12 mouse cellular contexts compared by ENCODE assay signal in the genomic region with DNA sequence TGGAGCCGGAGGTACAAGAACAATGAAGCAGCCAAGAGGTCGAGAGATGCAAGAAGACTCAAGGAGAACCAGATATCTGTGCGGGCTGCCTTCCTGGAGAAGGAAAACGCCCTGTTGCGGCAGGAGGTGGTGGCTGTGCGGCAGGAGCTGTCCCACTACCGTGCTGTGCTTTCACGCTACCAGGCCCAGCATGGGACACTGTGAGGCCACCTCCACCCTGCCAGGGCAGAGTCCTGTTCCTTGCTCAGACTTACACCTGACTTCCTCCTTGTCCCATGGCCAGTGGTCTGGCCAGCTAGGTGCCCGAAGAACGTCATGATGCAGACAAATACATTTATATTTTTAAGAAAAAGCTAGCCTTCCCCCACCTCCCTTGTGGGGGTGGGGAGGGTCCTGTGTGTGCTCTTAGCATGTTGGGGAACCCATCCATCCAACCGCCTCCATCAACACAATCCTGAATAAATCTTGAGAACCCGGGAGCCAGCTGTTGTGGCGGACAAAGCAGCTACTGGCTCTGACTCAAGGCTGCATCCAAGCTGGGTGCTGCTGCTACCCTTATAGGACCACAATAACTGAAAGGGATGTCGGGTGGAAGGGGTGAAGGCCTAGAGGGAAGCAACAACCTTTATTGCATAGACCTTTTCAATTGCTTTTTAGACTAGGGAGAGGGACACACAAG. TPM values are rescaled to one million over a fixed set of nuclear protein-coding genes. Genes with fewer than 3 reads are reported as not detected.
DNase-seq lines count a peak whose midpoint lies in the region; ATAC-seq and TF ChIP-seq lines count a peak whose summit lies in the region.
"Had no signal": no experiment of that assay in that cellular context is flagged by ENCODE, and none has a peak within 500 bp of the region (broad histone marks: within the 10 kb centered on the region; RNA-seq: fewer than 3 reads in every experiment).

No protein-coding gene starts in this region.

- H3K9me3 ChIP-seq in hindbrain, embryonic 10.5 days, result no peaks in the 10 kb centered on the region
- H3K9me3 ChIP-seq in midbrain, embryonic 14.5 days (ENCODE audit: control insufficient read depth, low read length), result no peaks in the 10 kb centered on the region
- H3K9me3 ChIP-seq: embryonic facial prominence, embryonic 12.5 days had no signal

- no peak for TF ChIP-seq CTCF in kidney, adult 2 months (conservative IDR thresholded peaks at IDR 0.05; ENCODE audit: insufficient read depth, insufficient read length, low read depth, low read length)
- TF ChIP-seq CTCF in cortical plate, adult 2 months (IDR thresholded peaks at IDR 0.05; ENCODE audit: extremely low read depth, insufficient read depth, low read length), result no peak

- H3K27ac ChIP-seq in kidney, adult 2 months (ENCODE audit: insufficient read depth, low read depth, low read length), result no peak overlapping the region
- H3K27ac ChIP-seq in cortical plate, adult 2 months (ENCODE audit: insufficient read depth, low read length), result no peak overlapping the region
- peak overlapping the region; percentile 64; the same call in 1 of the 2 replicates for H3K27ac ChIP-seq in hindbrain, embryonic 10.5 days
- H3K27ac ChIP-seq in midbrain, embryonic 14.5 days (replicated peaks; ENCODE audit: low read depth, low read length), result peak overlapping the region; percentile 67
- H3K27ac ChIP-seq: embryonic facial prominence, embryonic 12.5 days; kidney, postnatal 0 days had no signal

- no peak for ATAC-seq in midbrain, embryonic 14.5 days (ENCODE audit: low FRiP score, low TSS enrichment)

- TF ChIP-seq POLR2A in kidney, adult 2 months (IDR thresholded peaks at IDR 0.05; ENCODE audit: low read depth, low read length), result peak; percentile 46
- peak; percentile 59 for TF ChIP-seq POLR2A in cortical plate, adult 2 months (IDR thresholded peaks at IDR 0.05; ENCODE audit: extremely low read depth, insufficient read depth, low read length)

- no peak overlapping the region; the same call in 1 of the 2 replicates for H3K9ac ChIP-seq in midbrain, embryonic 14.5 days (replicated peaks; ENCODE audit: low read length)
- H3K9ac ChIP-seq: embryonic facial prominence, embryonic 12.5 days had no signal

- H3K27me3 ChIP-seq in kidney, adult 2 months (replicated peaks; ENCODE audit: control insufficient read depth, insufficient read depth, low read length), result no peaks in the 10 kb centered on the region
- H3K27me3 ChIP-seq in hindbrain, embryonic 10.5 days (ENCODE audit: insufficient read depth, poor library complexity, severe bottlenecking), result no peaks in the 10 kb centered on the region
- H3K27me3 ChIP-seq in midbrain, embryonic 14.5 days (ENCODE audit: control insufficient read depth, insufficient read depth, low read length), result no peaks in the 10 kb centered on the region
- H3K27me3 ChIP-seq: embryonic facial prominence, embryonic 12.5 days had no signal

- peaks cover 39% of the 10 kb centered on the region for H3K4me1 ChIP-seq in kidney, adult 2 months (ENCODE audit: control insufficient read depth, insufficient read depth, low read length)
- H3K4me1 ChIP-seq in cortical plate, adult 2 months (ENCODE audit: control insufficient read depth, insufficient read depth, low read length), result peaks cover 11% of the 10 kb centered on the region
- peaks cover 72% of the 10 kb centered on the region for H3K4me1 ChIP-seq in hindbrain, embryonic 10.5 days (replicated peaks)
- H3K4me1 ChIP-seq in midbrain, embryonic 14.5 days (ENCODE audit: control insufficient read depth, insufficient read depth, low read length), result peaks cover 63% of the 10 kb centered on the region

- peak overlapping the region; percentile 96 for H3K4me2 ChIP-seq in midbrain, embryonic 14.5 days (ENCODE audit: low read length)

- peak; percentile 34 for DNase-seq in kidney, adult 2 months
- DNase-seq in kidney, postnatal 4 days, result no peak
- no peak for DNase-seq in hindbrain, embryonic 10.5 days (ENCODE audit: low spot score)
- DNase-seq in midbrain, embryonic 14.5 days, result no peak
- DNase-seq in Muller cell, postnatal 12 days (ENCODE audit: inconsistent ontology term), result no peak
- DNase-seq in lung, postnatal 25 days (ENCODE audit: low spot score), result no peak
- DNase-seq in lung, adult 18-20 months, result no peak
- DNase-seq: left cerebral cortex, postnatal 4 days; right cerebral cortex, adult 18-20 months had no signal

- H3K36me3 ChIP-seq in kidney, adult 2 months (ENCODE audit: control insufficient read depth, insufficient read depth, low read length), result peaks cover 16% of the 10 kb centered on the region; the same call in 1 of the 2 replicates
- H3K36me3 ChIP-seq in hindbrain, embryonic 10.5 days, result peaks cover 44% of the 10 kb centered on the region
- H3K36me3 ChIP-seq in midbrain, embryonic 14.5 days (ENCODE audit: control insufficient read depth, insufficient read depth, low read length), result peaks cover 39% of the 10 kb centered on the region

- no peak overlapping the region for H3K4me3 ChIP-seq in kidney, adult 2 months (ENCODE audit: insufficient read depth, low read depth, low read length)
- H3K4me3 ChIP-seq in cortical plate, adult 2 months (ENCODE audit: insufficient read depth, low read length), result no peak overlapping the region
- H3K4me3 ChIP-seq in hindbrain, embryonic 10.5 days, result no peak overlapping the region
- no peak overlapping the region for H3K4me3 ChIP-seq in midbrain, embryonic 14.5 days (replicated peaks; ENCODE audit: low read depth, low read length)
- H3K4me3 ChIP-seq: embryonic facial prominence, embryonic 12.5 days had no signal

- WGBS in kidney, adult 2 months, result 68% methylated on average over 14 of the region's 14 CpGs
- 66% methylated on average over 14 of the region's 14 CpGs for WGBS in hindbrain, embryonic 10.5 days
- 61% methylated on average over 14 of the region's 14 CpGs for WGBS in midbrain, embryonic 14.5 days

RNA-seq across cellular contexts. Expression of gene Dbp, which starts 4.9 kb away (rescaled TPM):
- 106 and 116 TPM in 2 replicates for polyA plus RNA-seq in kidney, adult 2 months (2012; rRNA removed)
- polyA plus RNA-seq in cortical plate, adult 2 months (2012; rRNA removed), result 251 and 257 TPM in 2 replicates
- polyA plus RNA-seq in hindbrain, embryonic 10.5 days (2016; fragmentation: Nextera tagmentation; extraction: Ambion mirVana), result 3.0 and 3.4 TPM in 2 replicates
- 1.9 and 4.3 TPM in 2 replicates for polyA plus RNA-seq in midbrain, embryonic 14.5 days (2014; fragmentation: Nextera tagmentation; extraction: Ambion mirVana)

RNA-seq across cellular contexts. Expression of gene Rpl18, which starts 5.4 kb away (rescaled TPM):
- 955 and 1,014 TPM in 2 replicates for polyA plus RNA-seq in kidney, adult 2 months (2012; rRNA removed)
- polyA plus RNA-seq in cortical plate, adult 2 months (2012; rRNA removed), result 255 and 261 TPM in 2 replicates
- polyA plus RNA-seq in hindbrain, embryonic 10.5 days (2016; fragmentation: Nextera tagmentation; extraction: Ambion mirVana), result 1,010 and 1,126 TPM in 2 replicates
- 631 and 710 TPM in 2 replicates for polyA plus RNA-seq in midbrain, embryonic 14.5 days (2014; fragmentation: Nextera tagmentation; extraction: Ambion mirVana)

RNA-seq across cellular contexts. Expression of gene Sphk2, which starts 8.0 kb away (rescaled TPM):
- polyA plus RNA-seq in kidney, adult 2 months (2012; rRNA removed), result 57.2 and 68.3 TPM in 2 replicates
- 22.5 and 23.5 TPM in 2 replicates for polyA plus RNA-seq in cortical plate, adult 2 months (2012; rRNA removed)
- 33.6 and 35.5 TPM in 2 replicates for polyA plus RNA-seq in hindbrain, embryonic 10.5 days (2016; fragmentation: Nextera tagmentation; extraction: Ambion mirVana)
- 17.2 and 19.2 TPM in 2 replicates for polyA plus RNA-seq in midbrain, embryonic 14.5 days (2014; fragmentation: Nextera tagmentation; extraction: Ambion mirVana)

RNA-seq across cellular contexts. Expression of gene Car11, which starts 10.2 kb away (rescaled TPM):
- polyA plus RNA-seq in kidney, adult 2 months (2012; rRNA removed), result 8.1 and 8.3 TPM in 2 replicates
- 351 and 377 TPM in 2 replicates for polyA plus RNA-seq in cortical plate, adult 2 months (2012; rRNA removed)
- 8.3 and 13.0 TPM in 2 replicates for polyA plus RNA-seq in hindbrain, embryonic 10.5 days (2016; fragmentation: Nextera tagmentation; extraction: Ambion mirVana)
- polyA plus RNA-seq in midbrain, embryonic 14.5 days (2014; fragmentation: Nextera tagmentation; extraction: Ambion mirVana), result 28.1 and 49.1 TPM in 2 replicates

RNA-seq across cellular contexts. Expression of gene Fam83e, which starts 11.2 kb away (rescaled TPM):
- polyA plus RNA-seq in kidney, adult 2 months (2012; rRNA removed), result 0.19 and 0.35 TPM in 2 replicates
- polyA plus RNA-seq in cortical plate, adult 2 months (2012; rRNA removed), result 0.19 and 0.21 TPM in 2 replicates
- 1.6 and 1.8 TPM in 2 replicates for polyA plus RNA-seq in hindbrain, embryonic 10.5 days (2016; fragmentation: Nextera tagmentation; extraction: Ambion mirVana)
- 0.46 and 0.90 TPM in 2 replicates for polyA plus RNA-seq in midbrain, embryonic 14.5 days (2014; fragmentation: Nextera tagmentation; extraction: Ambion mirVana)

Comparison
In these comparisons a context has a peak if more than half of its experiments do, and no peak if none do; other contexts are left out.
1. H3K27ac ChIP-seq: peak in hindbrain, embryonic 10.5 days (single experiment) and midbrain, embryonic 14.5 days (single experiment); none in kidney, adult 2 months (single experiment) and cortical plate, adult 2 months (single experiment).
2. RNA of gene Dbp, which starts 4.9 kb away (polyA plus RNA-seq): 251 to 257 TPM in cortical plate, adult 2 months and 106 to 116 TPM in kidney, adult 2 months; 3.0 to 3.4 TPM in hindbrain, embryonic 10.5 days and 1.9 to 4.3 TPM in midbrain, embryonic 14.5 days; every median in the first group is over 10 times any median in the second.